In the genomic region with DNA sequence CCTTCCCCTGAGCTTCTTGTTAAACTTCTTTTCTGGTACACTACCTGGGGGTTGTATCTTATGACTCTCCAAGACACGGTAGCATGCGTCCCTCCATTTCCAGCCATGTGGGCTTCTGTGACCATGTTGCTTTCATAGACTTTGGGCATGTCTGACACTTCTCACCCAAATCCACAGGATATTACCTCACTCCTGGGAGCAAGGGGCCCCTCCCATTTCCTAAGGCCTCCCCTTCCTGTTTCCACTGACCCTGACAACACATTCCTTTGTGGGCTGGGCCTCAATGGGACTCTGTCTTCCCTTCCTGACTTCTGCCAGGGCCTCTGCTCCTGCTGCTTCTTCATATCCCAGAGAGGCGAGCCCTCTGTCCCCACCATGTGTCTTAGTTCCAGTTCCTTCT, we compare ENCODE assay signal across 13 mouse cellular contexts. TPM values are rescaled to one million over a fixed set of nuclear protein-coding genes. Genes with fewer than 3 reads are reported as not detected.
A peak's percentile ranks its signal among the peaks of the same experiment; 100 is the strongest.
DNase-seq lines count a peak whose midpoint lies in the region; ATAC-seq and TF ChIP-seq lines count a peak whose summit lies in the region.
"Had no signal": no experiment of that assay in that cellular context is flagged by ENCODE, and none has a peak within 500 bp of the region (broad histone marks: within the 10 kb centered on the region; RNA-seq: fewer than 3 reads in every experiment).

No protein-coding gene starts in this region.

- no peaks in the 10 kb centered on the region for H3K36me3 ChIP-seq in midbrain, embryonic 11.5 days (ENCODE audit: control insufficient read depth, insufficient read depth, low read length)
- no peaks in the 10 kb centered on the region for H3K36me3 ChIP-seq in midbrain, embryonic 14.5 days (ENCODE audit: control insufficient read depth, insufficient read depth, low read length)
- H3K36me3 ChIP-seq in intestine, embryonic 16.5 days (ENCODE audit: control insufficient read depth, insufficient read depth, low read length): no peaks in the 10 kb centered on the region
- H3K36me3 ChIP-seq in myocyte (ENCODE audit: control insufficient read depth, insufficient read depth): no peaks in the 10 kb centered on the region
- H3K36me3 ChIP-seq: midbrain, embryonic 13.5 days had no signal

- no peaks in the 10 kb centered on the region; the same call in 1 of the 2 replicates for H3K4me1 ChIP-seq in midbrain, embryonic 11.5 days (ENCODE audit: control insufficient read depth, insufficient read depth, low read length)
- no peaks in the 10 kb centered on the region for H3K4me1 ChIP-seq in midbrain, embryonic 14.5 days (ENCODE audit: control insufficient read depth, insufficient read depth, low read length)
- H3K4me1 ChIP-seq in intestine, embryonic 16.5 days (ENCODE audit: control insufficient read depth, insufficient read depth, low read length): no peaks in the 10 kb centered on the region; the same call in 1 of the 2 replicates
- H3K4me1 ChIP-seq: midbrain, embryonic 13.5 days had no signal

- no peak overlapping the region for H3K4me2 ChIP-seq in midbrain, embryonic 11.5 days
- H3K4me2 ChIP-seq in midbrain, embryonic 14.5 days (ENCODE audit: low read length): no peak overlapping the region
- no peak overlapping the region for H3K4me2 ChIP-seq in intestine, embryonic 16.5 days (ENCODE audit: low read depth, low read length)
- peak overlapping the region; percentile 41 for H3K4me2 ChIP-seq in myocyte (ENCODE audit: low read depth)
- H3K4me2 ChIP-seq: midbrain, embryonic 13.5 days had no signal

- TF ChIP-seq POLR2A in myocyte (IDR thresholded peaks at IDR 0.05; ENCODE audit: insufficient read length, low read depth): no peak

- no peak overlapping the region for H3K9ac ChIP-seq in midbrain, embryonic 11.5 days (ENCODE audit: low read length)
- H3K9ac ChIP-seq in midbrain, embryonic 14.5 days (replicated peaks; ENCODE audit: low read length): no peak overlapping the region
- 0 out of 2 replicates have a peak overlapping the region, but pooled peaks have one; percentile 19 for H3K9ac ChIP-seq in intestine, embryonic 16.5 days (ENCODE audit: low read depth, low read length)
- H3K9ac ChIP-seq: midbrain, embryonic 13.5 days had no signal

- H3ac ChIP-seq in myocyte (ENCODE audit: control insufficient read depth, insufficient read length): no peak overlapping the region

- peak; percentile 44 for DNase-seq in adrenal gland, adult 2 months
- DNase-seq in adrenal gland, adult 8-10 months: no peak
- peak; percentile 75 for DNase-seq in midbrain, embryonic 11.5 days (ENCODE audit: low spot score, missing footprints)
- no peak for DNase-seq in midbrain, embryonic 14.5 days
- DNase-seq in right cerebral cortex, postnatal 36 days (ENCODE audit: low spot score in 2 of 2): no peak
- DNase-seq in left cerebral cortex, postnatal 14 days (ENCODE audit: low spot score in 2 of 2): no peak
- DNase-seq: cerebellum, adult 11-12 months; kidney, adult 11 months had no signal

- H3K4me3 ChIP-seq in midbrain, embryonic 11.5 days (ENCODE audit: low read depth, low read length): no peak overlapping the region
- H3K4me3 ChIP-seq in midbrain, embryonic 14.5 days (replicated peaks; ENCODE audit: low read depth, low read length): no peak overlapping the region
- no peak overlapping the region for H3K4me3 ChIP-seq in intestine, embryonic 16.5 days (ENCODE audit: low read length)
- no peak overlapping the region for H3K4me3 ChIP-seq in myocyte
- H3K4me3 ChIP-seq: left cerebral cortex, adult 2 months; midbrain, embryonic 13.5 days had no signal

- intact Hi-C loops in left cerebral cortex, postnatal 14 days (cut with DNase I): no loop called here

- no peaks in the 10 kb centered on the region for H3K79me2 ChIP-seq in myocyte (ENCODE audit: control insufficient read depth, insufficient read depth)

- 91% methylated on average over 3 of the region's 3 CpGs for WGBS in midbrain, embryonic 11.5 days
- WGBS in midbrain, embryonic 14.5 days: 89% methylated on average over 3 of the region's 3 CpGs
- WGBS in intestine, embryonic 16.5 days: 90% methylated on average over 3 of the region's 3 CpGs

- no peak overlapping the region for H3K27ac ChIP-seq in midbrain, embryonic 11.5 days (ENCODE audit: low read depth, low read length)
- no peak overlapping the region for H3K27ac ChIP-seq in midbrain, embryonic 14.5 days (replicated peaks; ENCODE audit: low read depth, low read length)
- H3K27ac ChIP-seq in intestine, embryonic 16.5 days (ENCODE audit: low read length): no peak overlapping the region
- H3K27ac ChIP-seq: left cerebral cortex, adult 2 months; midbrain, embryonic 13.5 days had no signal

- peaks cover 5% of the 10 kb centered on the region; the same call in 1 of the 2 replicates for H3K27me3 ChIP-seq in midbrain, embryonic 11.5 days (ENCODE audit: control insufficient read depth, insufficient read depth, low read length)
- H3K27me3 ChIP-seq in midbrain, embryonic 14.5 days (ENCODE audit: control insufficient read depth, insufficient read depth, low read length): no peaks in the 10 kb centered on the region; the same call in 1 of the 2 replicates
- H3K27me3 ChIP-seq in intestine, embryonic 16.5 days (replicated peaks; ENCODE audit: control insufficient read depth, insufficient read depth, low read length): no peaks in the 10 kb centered on the region
- peaks cover 9% of the 10 kb centered on the region for H3K27me3 ChIP-seq in myocyte (ENCODE audit: control insufficient read depth, insufficient read depth, insufficient read length)

- H3K9me3 ChIP-seq in midbrain, embryonic 11.5 days (ENCODE audit: control insufficient read depth, low read length): no peaks in the 10 kb centered on the region
- no peaks in the 10 kb centered on the region for H3K9me3 ChIP-seq in midbrain, embryonic 14.5 days (ENCODE audit: control insufficient read depth, low read length)
- H3K9me3 ChIP-seq in intestine, embryonic 16.5 days (ENCODE audit: control insufficient read depth, low read length): no peaks in the 10 kb centered on the region
- H3K9me3 ChIP-seq: midbrain, embryonic 13.5 days had no signal

- no peak for ATAC-seq in midbrain, embryonic 11.5 days (ENCODE audit: low FRiP score)
- ATAC-seq in midbrain, embryonic 14.5 days (ENCODE audit: low FRiP score, low TSS enrichment): no peak
- no peak for ATAC-seq in intestine, embryonic 16.5 days
- ATAC-seq: midbrain, embryonic 13.5 days had no signal

TF ChIP-seq in myocyte, 11 proteins besides CTCF, POLR2A, EP300 and RAD21 (continues in another document):
- TF ChIP-seq POLR2AphosphoS2 (IDR thresholded peaks at IDR 0.05; ENCODE audit: insufficient read length, low read depth): no peak
- no peak for TF ChIP-seq USF1 (IDR thresholded peaks at IDR 0.05; ENCODE audit: low read depth)

RNA-seq across cellular contexts. Expression of gene Apoa5, which starts 10.9 kb away (rescaled TPM):
- 1 to 10 TPM in 1 of 2 experiments, under 1 TPM in 1; 0.17 to 3.6 TPM for total RNA-seq in adrenal gland, adult 2 months (2021)
- polyA plus RNA-seq in adrenal gland, adult 2 months (2012; rRNA removed): 0.32 and 3.0 TPM in 2 replicates
- total RNA-seq in adrenal gland, adult 8-10 months (2022): under 1 TPM in 2 of 4 experiments, not detected in 2; 0.10 to 0.41 TPM
- 0.15 TPM in 1 of 2 replicates, not detected in the other for polyA plus RNA-seq in midbrain, embryonic 11.5 days (2014; fragmentation: Nextera tagmentation; extraction: Ambion mirVana)
- polyA plus RNA-seq in midbrain, embryonic 14.5 days (2014; fragmentation: Nextera tagmentation; extraction: Ambion mirVana): not detected in 2 replicates
- 0.33 and 0.35 TPM in 2 replicates for polyA plus RNA-seq in intestine, embryonic 16.5 days (2015; fragmentation: Nextera tagmentation; extraction: Ambion mirVana)
- polyA plus RNA-seq in myocyte (2012; fragmentation: generic; extraction: Trizol): not detected
- not detected for total RNA-seq in left cerebral cortex, postnatal 14 days (2021)
- total RNA-seq: left cerebral cortex, adult 2 months had no signal
- polyA plus RNA-seq: midbrain, embryonic 13.5 days had no signal

RNA-seq across cellular contexts. Expression of gene Zpr1, which starts 15.3 kb away (rescaled TPM):
- total RNA-seq in adrenal gland, adult 2 months (2021): 10 to 100 TPM; 38.1 to 84.6 TPM
- 26.2 and 27.3 TPM in 2 replicates for polyA plus RNA-seq in adrenal gland, adult 2 months (2012; rRNA removed)
- 10 to 100 TPM; 42.2 to 44.5 (median 42.9) TPM for total RNA-seq in adrenal gland, adult 8-10 months (2022)
- 59.3 and 62.0 TPM in 2 replicates for polyA plus RNA-seq in midbrain, embryonic 11.5 days (2014; fragmentation: Nextera tagmentation; extraction: Ambion mirVana)
- polyA plus RNA-seq in midbrain, embryonic 14.5 days (2014; fragmentation: Nextera tagmentation; extraction: Ambion mirVana): 55.3 and 60.3 TPM in 2 replicates
- 47.6 and 50.0 TPM in 2 replicates for polyA plus RNA-seq in intestine, embryonic 16.5 days (2015; fragmentation: Nextera tagmentation; extraction: Ambion mirVana)
- 33.1 TPM for polyA plus RNA-seq in myocyte (2012; fragmentation: generic; extraction: Trizol)
- total RNA-seq in left cerebral cortex, postnatal 14 days (2021): 10 to 100 TPM; 35.6 to 39.4 TPM

RNA-seq across cellular contexts. Expression of gene Apoa4, which starts 17.1 kb away (rescaled TPM):
- total RNA-seq in adrenal gland, adult 2 months (2021): under 1 TPM in 1 of 2 experiments, not detected in 1; 0.26 TPM
- 0.11 and 0.35 TPM in 2 replicates for polyA plus RNA-seq in adrenal gland, adult 2 months (2012; rRNA removed)
- total RNA-seq in adrenal gland, adult 8-10 months (2022): under 1 TPM in 1 of 4 experiments, not detected in 3; 0.16 TPM
- polyA plus RNA-seq in midbrain, embryonic 11.5 days (2014; fragmentation: Nextera tagmentation; extraction: Ambion mirVana): not detected in 2 replicates
- polyA plus RNA-seq in midbrain, embryonic 14.5 days (2014; fragmentation: Nextera tagmentation; extraction: Ambion mirVana): not detected in 2 replicates
- polyA plus RNA-seq in intestine, embryonic 16.5 days (2015; fragmentation: Nextera tagmentation; extraction: Ambion mirVana): 1,729 and 3,070 TPM in 2 replicates
- polyA plus RNA-seq in myocyte (2012; fragmentation: generic; extraction: Trizol): not detected
- not detected for total RNA-seq in left cerebral cortex, postnatal 14 days (2021)
- total RNA-seq: gastrocnemius, adult 18-20 months; left cerebral cortex, adult 2 months had no signal

RNA-seq across cellular contexts. Expression of gene Apoc3, which starts 22.1 kb away (rescaled TPM):
- total RNA-seq in adrenal gland, adult 2 months (2021): 10 to 100 TPM in 1 of 2 experiments, 1 to 10 TPM in 1; 4.6 to 20.4 TPM
- 4.8 and 6.1 TPM in 2 replicates for polyA plus RNA-seq in adrenal gland, adult 2 months (2012; rRNA removed)
- total RNA-seq in adrenal gland, adult 8-10 months (2022): 1 to 10 TPM in 3 of 4 experiments, not detected in 1; 1.5 to 4.7 (median 4.2) TPM
- polyA plus RNA-seq in midbrain, embryonic 11.5 days (2014; fragmentation: Nextera tagmentation; extraction: Ambion mirVana): not detected in 2 replicates
- not detected in 2 replicates for polyA plus RNA-seq in midbrain, embryonic 14.5 days (2014; fragmentation: Nextera tagmentation; extraction: Ambion mirVana)
- polyA plus RNA-seq in intestine, embryonic 16.5 days (2015; fragmentation: Nextera tagmentation; extraction: Ambion mirVana): 590 and 929 TPM in 2 replicates
- polyA plus RNA-seq in myocyte (2012; fragmentation: generic; extraction: Trizol): not detected
- under 1 TPM in 1 of 2 experiments, not detected in 1; 0.92 TPM for total RNA-seq in left cerebral cortex, postnatal 14 days (2021)
- polyA plus RNA-seq: midbrain, embryonic 13.5 days had no signal

RNA-seq across cellular contexts. Expression of gene Bud13, which starts 25.3 kb away (rescaled TPM):
- 10 to 100 TPM; 11.6 to 15.0 TPM for total RNA-seq in adrenal gland, adult 2 months (2021)
- 7.3 and 7.4 TPM in 2 replicates for polyA plus RNA-seq in adrenal gland, adult 2 months (2012; rRNA removed)
- total RNA-seq in adrenal gland, adult 8-10 months (2022): 10 to 100 TPM; 10.4 to 14.9 (median 10.7) TPM
- 26.4 and 27.1 TPM in 2 replicates for polyA plus RNA-seq in midbrain, embryonic 11.5 days (2014; fragmentation: Nextera tagmentation; extraction: Ambion mirVana)
- polyA plus RNA-seq in midbrain, embryonic 14.5 days (2014; fragmentation: Nextera tagmentation; extraction: Ambion mirVana): 15.5 and 16.9 TPM in 2 replicates
- polyA plus RNA-seq in intestine, embryonic 16.5 days (2015; fragmentation: Nextera tagmentation; extraction: Ambion mirVana): 17.0 and 19.4 TPM in 2 replicates
- polyA plus RNA-seq in myocyte (2012; fragmentation: generic; extraction: Trizol): 9.5 TPM
- total RNA-seq in left cerebral cortex, postnatal 14 days (2021): 10 to 100 TPM in 1 of 2 experiments, 1 to 10 TPM in 1; 9.4 to 11.3 TPM

Comparison
In these comparisons a context has a peak if more than half of its experiments do, and no peak if none do; other contexts are left out.
1. DNase-seq: peak in adrenal gland, adult 2 months (single experiment) and midbrain, embryonic 11.5 days (single experiment); none in adrenal gland, adult 8-10 months (single experiment), midbrain, embryonic 14.5 days (single experiment), right cerebral cortex, postnatal 36 days (0 of 2) and left cerebral cortex, postnatal 14 days (0 of 2).
2. RNA of gene Apoa4, which starts 17.1 kb away (polyA plus RNA-seq): 1,729 to 3,070 TPM in intestine, embryonic 16.5 days; 0.11 to 0.35 TPM in adrenal gland, adult 2 months, not detected in myocyte (single experiment), not detected in midbrain, embryonic 11.5 days and not detected in midbrain, embryonic 14.5 days; every median in the first group is over 1,000 times any median in the second.